Mouse (Mus musculus) thymus, postnatal 4 days (tissue): Measurements from ENCODE around the gene Gm815.

Experiments
- DNase-seq: peaks from one replicate; pipeline ENCODE4 v3.0.0; 2021

Gm815 gene

GRCm38 (mm10) chr19:26879856-26880255, 5.8 kb upstream of the Gm815 start:
- no peak for DNase-seq

- DNase-seq: no peak
Observed at GRCm38 (mm10) chr19:26881866-26882427, 3.7 kb upstream of the Gm815 start.

GRCm38 (mm10) chr19:26888171-26888570, 2.5 kb downstream of the Gm815 start:
- no peak for DNase-seq

GRCm38 (mm10) chr19:26891306-26891964, 5.8 kb downstream of the Gm815 start:
- DNase-seq: no peak

- no peak for DNase-seq
Observed at GRCm38 (mm10) chr19:26892861-26893260, 7.2 kb downstream of the Gm815 start.

- no peak for DNase-seq
Observed at GRCm38 (mm10) chr19:26902162-26902561, 16.5 kb downstream of the Gm815 start.

- no peak for DNase-seq
Observed at GRCm38 (mm10) chr19:26914245-26914644, 28.6 kb downstream of the Gm815 start.

GRCm38 (mm10) chr19:26920816-26921215, 35.1 kb downstream of the Gm815 start:
- no peak for DNase-seq

- no peak for DNase-seq
Observed at GRCm38 (mm10) chr19:26930295-26931283, 44.9 kb downstream of the Gm815 start.

- DNase-seq: no peak
Observed at GRCm38 (mm10) chr19:26934186-26934585, 48.5 kb downstream of the Gm815 start.
